Mouse (Mus musculus) forebrain, embryonic 14.5 days (tissue): ENCODE data around the gene Acadl. TPM values are rescaled to one million over a fixed set of nuclear protein-coding genes. Genes with fewer than 3 reads are reported as not detected.

ENCODE experiments used
- ATAC-seq: fragments of 200-750 bp; cut with Nextera tagmentation; 2 replicates; pipeline ENCODE4 v1.8.0; 2017; ENCODE audit warnings: mild to moderate bottlenecking, moderate library complexity
- DNase-seq: peaks from one replicate; pipeline ENCODE4 v3.0.0-alpha.2; 2015; ENCODE audit warnings: low spot score
- H3K27ac ChIP-seq: fragments of 300-500 bp; sonication (generic); 2 replicates; pipeline ENCODE4 v1.5.1; 2014; ENCODE audit warnings: low read depth, mild to moderate bottlenecking, control low read depth, low read length, moderate library complexity
- H3K27me3 ChIP-seq: fragments of 300-500 bp; sonication (generic); replicated peaks from 2 replicates; pipeline ENCODE4 v1.6.1; 2014; ENCODE audit warnings: low read length, control low read depth, mixed read lengths; ENCODE audit not compliant: control insufficient read depth, insufficient read depth
- H3K36me3 ChIP-seq: fragments of 300-500 bp; sonication (generic); 2 replicates; pipeline ENCODE4 v1.6.1; 2014; ENCODE audit warnings: low read length, control low read depth; ENCODE audit not compliant: control insufficient read depth, insufficient read depth
- H3K4me1 ChIP-seq: fragments of 300-500 bp; sonication (generic); 2 replicates; pipeline ENCODE4 v1.6.1; 2014; ENCODE audit warnings: antibody characterized with exemption, low read length, control low read depth; ENCODE audit not compliant: control insufficient read depth, insufficient read depth
- H3K4me2 ChIP-seq: fragments of 300-500 bp; sonication (generic); 2 replicates; pipeline ENCODE4 v1.6.1; 2014; ENCODE audit warnings: mild to moderate bottlenecking, control low read depth, low read length
- H3K4me3 ChIP-seq: fragments of 300-500 bp; sonication (generic); 2 replicates; pipeline ENCODE4 v1.5.1; 2014; ENCODE audit warnings: low read depth, low read length, control low read depth
- H3K9ac ChIP-seq: fragments of 300-500 bp; sonication (generic); 2 replicates; pipeline ENCODE4 v1.6.1; 2014; ENCODE audit warnings: mild to moderate bottlenecking, low read length, control low read depth, moderate library complexity
- H3K9me3 ChIP-seq: fragments of 300-500 bp; sonication (generic); replicated peaks from 2 replicates; pipeline ENCODE4 v1.6.1; 2016; ENCODE audit warnings: low read length, control low read depth, mixed read lengths; ENCODE audit not compliant: control insufficient read depth
- WGBS: fragments of 180-500 bp; shearing (Covaris S2); extraction: QIAGEN DNeasy Blood & Tissue Kit; methylation state at CpG from one replicate; pipeline ENCODE4 v1.1.7; 2014; 5-methylcytosine and 5-hydroxymethylcytosine counted together
- polyA plus RNA-seq: library from polyadenylated mRNA; unstranded; fragments of >200 nt; fragmentation: Nextera tagmentation; extraction: Ambion mirVana; gene quantifications from 2 replicates; pipeline ENCODE4 v1.2.1, GENCODE M21; 2014

Gene Acadl
- polyA plus RNA-seq: 34.7 and 36.2 TPM in 2 replicates

DNA sequence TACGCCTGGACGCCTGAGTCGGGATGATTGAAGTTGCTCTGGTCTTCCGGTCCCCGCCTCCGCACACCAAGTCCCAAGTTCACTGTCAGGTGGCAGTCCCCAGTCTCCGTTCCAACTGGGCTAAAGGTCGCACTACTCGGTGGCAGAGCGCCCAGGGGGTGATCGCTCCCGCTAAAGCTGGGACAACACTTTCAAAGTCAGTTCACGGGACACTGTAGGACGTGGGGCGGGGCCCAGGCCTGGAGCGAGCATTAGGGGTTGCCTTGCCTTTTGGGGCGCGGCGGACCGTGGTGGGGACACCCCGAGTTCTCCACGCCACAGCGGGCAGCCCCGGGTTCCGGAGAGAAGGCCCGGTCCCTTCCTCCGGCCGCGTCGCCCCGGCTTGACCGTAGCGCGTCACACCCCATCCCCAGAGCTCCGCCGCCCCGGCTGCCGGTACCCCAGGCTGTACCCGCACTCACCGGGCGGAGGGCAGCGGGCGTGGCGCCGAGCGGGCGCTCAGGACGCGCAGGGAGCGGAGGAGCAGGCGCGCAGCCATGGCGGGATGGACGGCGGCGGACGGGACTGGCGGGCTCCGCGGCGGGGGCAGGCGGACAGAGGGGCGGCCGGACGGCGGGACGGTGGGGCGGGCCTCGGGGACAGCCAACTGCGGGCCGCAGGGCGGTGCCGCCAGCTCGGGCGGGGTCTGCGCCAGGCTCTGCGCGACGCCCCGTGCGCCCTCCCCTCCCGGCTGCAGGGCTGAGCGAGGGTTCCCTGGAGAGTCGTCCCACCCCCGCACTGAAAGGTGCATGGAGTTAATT, at the start of gene Acadl:
Acadl (minus strand) TSS at position 566 of the 800 bp plus-strand sequence.
- Histone ChIP-seq H3K9me3 (no peaks in the 10 kb centered on the region), H3K36me3 (no peaks in the 10 kb centered on the region), H3K27ac (no peak within 1 kb of the TSS; the same call in 1 of the 2 replicates), H3K4me2 (peak within 1 kb of the TSS; percentile 88), H3K27me3 (no peaks in the 10 kb centered on the region), H3K4me3 (peak within 1 kb of the TSS; percentile 73), H3K9ac (peak within 1 kb of the TSS; percentile 70), H3K4me1 (0 out of 2 replicates have a peak, but pooled peaks cover 5% of the 10 kb centered on the region)
- WGBS: under 1% methylated on average over 70 of the region's 85 CpGs
- ATAC-seq (peak; percentile 90), DNase-seq (peak; percentile 58)

DNA sequence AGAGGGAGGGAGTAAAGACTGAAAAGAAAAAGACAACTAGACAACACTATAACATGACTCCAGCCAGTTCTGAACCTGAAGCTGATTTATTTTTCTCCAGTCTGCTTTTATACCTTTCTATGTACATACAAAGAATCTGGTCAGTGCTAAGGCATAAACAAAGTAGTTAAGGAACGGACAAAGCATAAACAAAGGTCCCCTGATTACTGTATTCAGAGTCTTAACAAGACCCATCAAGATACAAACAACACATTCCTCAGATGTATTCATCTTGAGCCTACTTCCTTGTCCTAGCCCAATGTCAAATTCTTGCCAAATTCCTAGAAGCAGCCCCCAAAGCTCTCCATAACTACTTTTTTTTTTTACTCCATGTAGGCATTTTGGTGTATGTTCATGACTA, 49.2 kb upstream of the Acadl start:
- Histone ChIP-seq H3K4me3 (no peak overlapping the region), H3K27ac (no peak overlapping the region), H3K27me3 (no peaks in the 10 kb centered on the region), H3K9me3 (no peaks in the 10 kb centered on the region), H3K36me3 (no peaks in the 10 kb centered on the region), H3K4me2 (no peak overlapping the region), H3K9ac (no peak overlapping the region), H3K4me1 (no peaks in the 10 kb centered on the region)
- DNase-seq (no peak), ATAC-seq (no peak)
- 74% methylated on average over 1 of the region's 1 CpGs for WGBS

DNA sequence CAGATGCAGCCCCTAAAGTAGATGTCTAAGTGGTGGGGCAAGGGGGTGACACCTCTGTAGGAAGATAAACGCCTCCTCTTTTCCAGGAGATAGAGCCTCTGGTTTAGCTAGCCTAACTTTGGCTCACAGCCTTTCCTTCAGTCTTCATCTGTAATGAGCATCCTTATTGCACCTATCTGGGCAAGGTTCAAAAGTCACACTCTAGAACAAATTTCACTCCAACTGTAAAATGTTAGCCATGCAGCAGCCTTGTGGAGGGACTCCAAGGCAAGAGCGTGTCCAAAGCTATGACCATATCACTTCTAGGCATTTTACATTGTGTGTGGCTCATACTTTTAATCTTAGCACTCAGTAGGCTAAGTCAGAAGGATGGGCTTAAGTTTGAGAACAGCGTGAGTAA, 39.5 kb upstream of the Acadl start:
- Histone ChIP-seq H3K4me1 (peaks cover 4% of the 10 kb centered on the region), H3K27me3 (no peaks in the 10 kb centered on the region), H3K9ac (no peak overlapping the region), H3K4me3 (no peak overlapping the region), H3K4me2 (no peak overlapping the region), H3K27ac (no peak overlapping the region), H3K36me3 (no peaks in the 10 kb centered on the region), H3K9me3 (no peaks in the 10 kb centered on the region)
- DNase-seq: no peak
- no peak for ATAC-seq
- WGBS: 83% methylated on average over 3 of the region's 3 CpGs

DNA sequence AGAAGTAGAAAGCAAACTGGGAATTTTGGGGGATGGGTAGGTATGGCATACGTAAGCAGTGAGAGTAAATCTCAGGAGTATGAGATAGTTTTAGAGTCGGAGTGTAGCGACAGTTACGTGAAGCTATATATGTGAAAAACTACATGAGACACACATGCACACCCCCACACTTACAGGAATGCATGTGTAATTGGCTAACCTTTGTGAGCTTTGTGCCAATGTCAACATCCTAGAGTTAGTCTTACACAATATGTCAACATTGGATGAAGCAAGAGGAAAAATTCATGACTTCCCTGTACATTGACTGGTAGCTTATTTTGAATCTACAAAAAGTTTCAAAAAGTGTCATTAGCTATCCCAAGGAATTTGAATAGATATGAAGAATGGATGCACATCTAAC, 37.9 kb upstream of the Acadl start:
- 99% methylated on average over 4 of the region's 4 CpGs for WGBS
- Histone ChIP-seq H3K4me3 (no peak overlapping the region), H3K27me3 (no peaks in the 10 kb centered on the region), H3K9ac (no peak overlapping the region), H3K9me3 (no peaks in the 10 kb centered on the region), H3K4me1 (peaks cover 9% of the 10 kb centered on the region), H3K36me3 (no peaks in the 10 kb centered on the region), H3K27ac (no peak overlapping the region), H3K4me2 (no peak overlapping the region)
- no peak for ATAC-seq
- no peak for DNase-seq

GRCm38 (mm10) chr1:66898261-66898660, 35.2 kb upstream of the Acadl start:
- Histone ChIP-seq H3K4me1 (peaks cover 13% of the 10 kb centered on the region), H3K36me3 (no peaks in the 10 kb centered on the region)
- 20% methylated on average over 7 of the region's 7 CpGs for WGBS

DNA sequence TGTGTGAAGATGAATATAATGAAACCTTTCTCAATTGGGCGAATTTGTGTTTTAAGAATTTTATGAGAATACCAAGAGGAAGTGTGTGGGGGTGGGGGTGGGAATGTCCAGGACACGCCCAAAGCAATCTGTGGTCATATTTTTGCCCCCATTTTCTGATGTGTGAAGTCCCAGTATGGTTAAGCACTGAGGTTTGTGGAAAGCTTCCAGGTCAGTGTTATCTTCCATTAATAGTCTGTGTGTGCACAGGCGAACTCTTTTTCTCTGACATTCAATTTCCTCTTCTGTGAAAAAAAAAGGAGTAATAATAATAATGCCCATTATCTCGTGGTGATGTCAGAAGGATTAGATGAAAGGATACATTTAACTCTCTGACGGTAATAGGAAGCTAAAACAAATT, 33.5 kb upstream of the Acadl start:
- peak overlapping the region; percentile 54; the same call in 1 of the 2 replicates for H3K9ac ChIP-seq
- H3K4me3 ChIP-seq: 0 out of 2 replicates have a peak overlapping the region, but pooled peaks have one; percentile 5
- peak overlapping the region; percentile 87 for H3K27ac ChIP-seq
- peaks cover 13% of the 10 kb centered on the region for H3K4me1 ChIP-seq
- no peaks in the 10 kb centered on the region for H3K36me3 ChIP-seq
- no peaks in the 10 kb centered on the region for H3K9me3 ChIP-seq
- DNase-seq (peak; percentile 77), ATAC-seq (peak; percentile 63)
- no peaks in the 10 kb centered on the region for H3K27me3 ChIP-seq
- H3K4me2 ChIP-seq: peak overlapping the region; percentile 42
- WGBS: 23% methylated on average over 5 of the region's 5 CpGs

More at GRCm38 (mm10) chr1:66898261-66898660, 35.2 kb upstream of the Acadl start:
- Histone ChIP-seq H3K4me2 (no peak overlapping the region), H3K9me3 (no peaks in the 10 kb centered on the region), H3K9ac (no peak overlapping the region), H3K27me3 (no peaks in the 10 kb centered on the region), H3K27ac (no peak overlapping the region), H3K4me3 (no peak overlapping the region)
- no peak; the same call in 1 of the 2 replicates for ATAC-seq
- DNase-seq: peak; percentile 67

DNA sequence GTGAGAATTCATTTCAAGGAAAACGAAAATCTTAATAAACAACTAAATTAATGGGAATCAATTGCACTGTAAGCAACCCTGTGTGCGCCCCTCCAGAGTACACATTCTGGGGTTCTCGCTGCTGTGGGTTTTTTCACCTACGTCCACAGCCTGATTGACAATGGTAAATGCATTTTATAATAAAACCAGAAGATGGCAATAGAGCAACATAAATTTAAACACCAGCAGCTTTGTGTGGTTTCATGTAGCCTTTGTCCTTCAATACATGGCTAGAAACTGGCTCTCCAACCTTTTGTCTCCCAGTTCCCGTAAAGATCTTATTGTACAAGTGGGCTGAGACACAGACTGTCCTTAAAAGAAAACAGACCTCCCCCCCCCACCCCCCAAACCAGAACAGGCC, 33.0 kb upstream of the Acadl start:
- 33% methylated on average over 5 of the region's 5 CpGs for WGBS
- 0 out of 2 replicates have a peak overlapping the region, but pooled peaks have one; percentile 5 for H3K4me3 ChIP-seq

DNA sequence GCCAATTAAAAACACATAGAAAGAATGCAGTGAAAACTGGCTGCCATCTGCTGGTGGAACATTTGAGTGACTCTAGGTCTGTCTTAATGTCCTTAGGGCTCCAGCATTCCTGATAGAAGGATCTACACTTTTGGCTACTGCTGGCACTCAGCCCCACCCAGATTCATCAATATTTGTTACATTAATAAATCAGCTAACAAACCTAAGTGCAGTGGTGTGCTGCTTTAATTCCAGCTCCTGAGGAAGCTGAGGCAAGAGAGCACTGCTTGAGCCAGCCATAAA, 32.7 kb upstream of the Acadl start:
- no peaks in the 10 kb centered on the region for H3K27me3 ChIP-seq
- 0 out of 2 replicates have a peak overlapping the region, but pooled peaks have one; percentile 5 for H3K4me3 ChIP-seq
- DNase-seq (peak; percentile 83), ATAC-seq (peak; percentile 74)
- H3K36me3 ChIP-seq: no peaks in the 10 kb centered on the region
- no peaks in the 10 kb centered on the region for H3K9me3 ChIP-seq
- H3K9ac ChIP-seq: no peak overlapping the region
- peak overlapping the region; percentile 87; the same call in 1 of the 2 replicates for H3K27ac ChIP-seq
- peak overlapping the region; percentile 42; the same call in 1 of the 2 replicates for H3K4me2 ChIP-seq
- peaks cover 13% of the 10 kb centered on the region for H3K4me1 ChIP-seq

More for the DNA sequence above, 33.0 kb upstream of the Acadl start:
- peak; percentile 88 for DNase-seq
- H3K27ac ChIP-seq: peak overlapping the region; percentile 87
- peak overlapping the region; percentile 42 for H3K4me2 ChIP-seq
- peak overlapping the region; percentile 54; the same call in 1 of the 2 replicates for H3K9ac ChIP-seq
- ATAC-seq: peak; percentile 76
- peaks cover 13% of the 10 kb centered on the region for H3K4me1 ChIP-seq
- H3K9me3 ChIP-seq: no peaks in the 10 kb centered on the region
- no peaks in the 10 kb centered on the region for H3K27me3 ChIP-seq
- no peaks in the 10 kb centered on the region for H3K36me3 ChIP-seq
